Mouse (Mus musculus) ovary, postnatal 36 days (tissue): ENCODE measurements around the gene Map2k2.
"Not testable (repeated sequence)": the region's sequence is repeated elsewhere in the genome, so short reads cannot be mapped to it uniquely, and the experiment has no call there.

Experiments used
- DNase-seq: peaks from one replicate; pipeline ENCODE4 v3.0.0; 2022; ENCODE audit warnings: low spot score, mixed read lengths

Map2k2 gene

DNA sequence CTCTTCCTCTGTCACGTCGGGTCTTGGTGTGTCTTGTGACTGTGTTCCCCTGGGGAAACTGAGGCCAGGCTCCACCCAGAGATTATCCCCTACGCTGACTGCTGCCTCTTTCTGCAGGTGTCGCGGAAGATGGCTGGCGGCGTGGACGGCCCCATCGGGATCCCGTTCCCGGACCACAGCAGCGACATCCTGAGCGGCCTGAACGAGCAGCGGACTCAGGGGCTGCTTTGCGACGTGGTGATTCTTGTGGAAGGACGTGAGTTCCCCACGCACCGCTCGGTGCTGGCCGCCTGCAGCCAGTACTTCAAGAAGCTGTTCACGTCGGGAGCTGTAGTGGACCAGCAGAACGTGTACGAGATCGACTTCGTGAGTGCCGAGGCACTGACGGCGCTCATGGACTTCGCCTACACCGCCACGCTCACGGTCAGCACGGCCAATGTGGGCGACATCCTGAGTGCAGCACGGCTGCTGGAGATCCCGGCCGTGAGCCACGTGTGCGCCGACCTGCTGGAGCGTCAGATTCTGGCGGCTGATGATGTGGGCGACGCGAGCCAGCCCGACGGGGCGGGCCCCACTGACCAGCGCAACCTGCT, 38.2 kb downstream of the Map2k2 start:
- DNase-seq, result no peak

DNA sequence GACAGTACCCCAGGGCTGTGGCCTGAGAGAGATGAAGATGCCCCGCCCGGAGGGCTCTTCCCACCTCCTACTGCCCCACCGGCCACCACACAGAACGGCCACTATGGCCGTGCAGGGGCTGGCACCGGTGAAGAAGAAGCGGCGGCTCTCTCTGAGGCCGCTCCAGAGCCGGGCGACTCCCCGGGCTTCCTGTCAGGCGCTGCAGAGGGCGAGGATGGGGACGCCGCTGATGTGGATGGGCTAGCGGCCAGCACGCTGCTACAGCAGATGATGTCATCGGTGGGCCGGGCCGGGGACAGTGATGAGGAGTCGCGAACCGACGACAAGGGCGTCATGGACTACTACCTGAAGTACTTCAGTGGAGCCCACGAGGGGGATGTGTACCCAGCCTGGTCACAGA, 39.0 kb downstream of the Map2k2 start:
- DNase-seq, result no peak

DNA sequence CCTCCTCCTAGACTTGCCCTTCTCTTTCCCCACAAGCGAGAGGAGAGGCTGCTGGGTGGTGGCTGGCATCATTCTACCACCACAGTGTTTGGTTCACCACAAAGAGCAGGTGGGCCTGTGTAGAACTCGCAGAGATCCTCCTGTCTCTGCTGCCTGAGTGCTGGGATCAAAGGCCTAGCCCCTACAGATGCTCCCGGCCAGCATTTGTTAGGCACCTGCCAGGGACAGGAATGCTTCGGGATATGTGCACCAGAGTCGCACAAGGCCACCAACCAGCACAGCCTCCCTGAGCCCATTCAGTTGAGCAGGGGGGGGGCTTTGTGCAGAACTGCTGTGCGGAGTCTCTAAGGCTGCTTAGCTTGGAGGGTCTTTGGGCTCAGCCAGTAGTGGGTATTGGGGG, 39.6 kb downstream of the Map2k2 start:
- no peak for DNase-seq

DNA sequence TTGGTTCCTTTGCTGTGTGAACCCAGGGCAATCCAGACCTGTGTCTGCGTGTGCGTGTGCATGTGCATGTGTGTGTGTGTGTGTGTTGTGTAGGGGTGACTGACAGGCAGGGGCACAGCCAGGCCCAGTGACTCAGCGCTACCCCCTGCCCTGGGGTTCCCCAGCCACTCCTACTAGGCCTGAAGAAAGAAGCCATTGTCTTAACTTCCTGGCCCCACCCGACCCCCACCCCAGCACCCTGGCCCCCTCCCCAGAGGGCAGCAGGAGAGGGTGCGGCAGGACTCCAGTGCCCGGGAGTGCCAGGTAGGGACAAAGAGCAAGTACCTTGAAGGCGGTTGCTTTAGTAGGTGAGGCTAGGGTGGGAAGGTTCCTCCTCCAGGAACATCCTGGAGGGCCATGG, 40.1 kb downstream of the Map2k2 start:
- no peak for DNase-seq

DNA sequence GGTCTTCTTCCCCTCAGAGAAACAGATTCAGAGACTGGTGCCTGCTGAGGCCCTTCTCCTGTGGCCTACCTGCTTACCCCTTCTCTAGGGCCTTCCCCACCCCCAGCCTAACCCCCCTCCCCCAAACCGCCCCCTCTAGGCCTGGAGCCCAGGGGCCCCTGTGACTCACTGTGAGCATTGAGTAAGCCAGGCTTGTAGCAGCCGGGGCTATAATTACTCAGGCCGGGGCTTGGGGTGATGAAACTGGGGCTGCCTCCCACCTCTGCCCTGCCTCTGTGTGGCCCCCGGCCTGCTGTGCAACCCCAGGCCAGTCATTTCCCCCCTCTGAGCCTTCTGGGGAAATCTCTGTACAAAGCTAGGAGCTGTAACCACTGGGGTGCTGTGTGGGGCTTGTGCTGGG, 40.6 kb downstream of the Map2k2 start:
- DNase-seq, result no peak

DNA sequence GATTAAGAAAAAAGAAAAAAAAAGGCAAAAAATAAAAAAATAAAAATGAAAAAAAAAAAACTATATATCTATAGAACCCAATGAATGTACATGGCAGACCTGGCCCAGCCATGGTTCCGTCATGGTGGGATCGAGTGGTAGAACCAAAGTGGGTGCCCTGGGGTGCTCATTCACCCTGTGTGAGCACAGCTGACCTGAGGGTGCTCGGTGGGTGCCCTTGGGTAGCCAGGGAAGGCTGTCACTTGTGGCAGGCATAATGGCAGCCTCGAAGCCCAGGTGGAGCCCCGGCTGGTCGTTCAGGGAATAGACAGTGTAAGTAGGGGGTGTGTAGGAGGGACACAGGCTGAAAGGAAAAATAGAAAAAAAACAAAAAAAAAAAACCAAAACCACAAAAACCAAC, 45.5 kb downstream of the Map2k2 start:
- no peak for DNase-seq

DNA sequence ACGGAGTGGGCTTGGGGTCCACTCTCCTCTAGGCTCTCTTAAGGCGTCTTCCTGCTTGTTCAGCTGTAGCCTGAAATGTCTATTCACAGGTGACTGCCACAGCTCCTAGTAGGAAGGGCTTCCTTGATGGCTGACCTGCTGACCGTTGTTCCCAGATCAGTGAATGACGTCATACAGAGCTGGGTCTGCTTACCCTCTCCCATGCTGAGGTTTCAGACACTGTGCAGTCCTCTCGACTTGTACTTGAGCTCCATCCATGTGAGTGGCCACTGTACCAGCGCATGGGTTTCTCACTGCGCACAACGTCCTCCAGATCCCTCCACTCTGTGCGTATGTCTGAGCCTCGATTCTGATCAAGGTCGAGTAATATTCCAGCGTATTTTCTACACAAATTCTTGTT, 46.9 kb downstream of the Map2k2 start:
- no peak for DNase-seq

DNA sequence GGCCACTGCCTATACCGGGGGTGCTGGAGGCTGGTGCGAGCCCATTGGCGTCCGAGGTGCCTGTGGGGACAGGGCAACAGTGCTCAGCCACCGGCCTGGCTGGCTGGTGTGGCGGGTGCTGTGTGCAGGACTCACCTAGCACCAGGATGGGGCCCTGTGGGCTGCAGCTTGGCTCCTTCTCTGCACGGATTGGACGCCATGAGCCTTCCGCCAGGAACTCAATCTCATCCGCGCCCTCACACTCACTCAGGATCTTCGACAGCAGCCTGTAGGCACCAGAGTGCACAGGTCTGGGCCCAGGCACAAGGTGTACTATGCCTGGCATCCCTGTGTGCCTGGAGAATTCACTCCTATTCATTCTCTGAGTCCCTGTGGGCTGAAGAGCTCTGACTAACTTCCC, 48.6 kb downstream of the Map2k2 start:
- DNase-seq, result no peak

DNA sequence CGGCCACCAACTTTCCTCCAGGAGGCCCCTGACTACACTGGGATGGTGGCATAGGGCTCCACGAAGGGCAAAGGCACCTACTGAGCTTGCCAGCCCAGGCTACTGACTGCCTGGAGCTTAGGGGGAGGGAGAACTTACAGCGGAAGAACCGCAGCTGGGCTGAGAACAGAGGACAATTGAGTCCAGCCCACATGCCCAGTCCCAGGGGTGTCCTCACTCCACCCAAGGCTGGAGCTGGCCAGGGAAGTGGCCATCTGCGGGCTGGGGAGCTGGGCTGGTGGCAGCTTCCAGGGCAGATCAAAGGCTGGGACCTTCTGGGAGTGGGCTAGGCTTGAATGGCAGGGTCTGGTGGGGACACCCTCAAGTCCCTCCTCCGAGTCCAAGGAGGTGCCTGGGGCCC, 49.0 kb downstream of the Map2k2 start:
- no peak for DNase-seq

DNA sequence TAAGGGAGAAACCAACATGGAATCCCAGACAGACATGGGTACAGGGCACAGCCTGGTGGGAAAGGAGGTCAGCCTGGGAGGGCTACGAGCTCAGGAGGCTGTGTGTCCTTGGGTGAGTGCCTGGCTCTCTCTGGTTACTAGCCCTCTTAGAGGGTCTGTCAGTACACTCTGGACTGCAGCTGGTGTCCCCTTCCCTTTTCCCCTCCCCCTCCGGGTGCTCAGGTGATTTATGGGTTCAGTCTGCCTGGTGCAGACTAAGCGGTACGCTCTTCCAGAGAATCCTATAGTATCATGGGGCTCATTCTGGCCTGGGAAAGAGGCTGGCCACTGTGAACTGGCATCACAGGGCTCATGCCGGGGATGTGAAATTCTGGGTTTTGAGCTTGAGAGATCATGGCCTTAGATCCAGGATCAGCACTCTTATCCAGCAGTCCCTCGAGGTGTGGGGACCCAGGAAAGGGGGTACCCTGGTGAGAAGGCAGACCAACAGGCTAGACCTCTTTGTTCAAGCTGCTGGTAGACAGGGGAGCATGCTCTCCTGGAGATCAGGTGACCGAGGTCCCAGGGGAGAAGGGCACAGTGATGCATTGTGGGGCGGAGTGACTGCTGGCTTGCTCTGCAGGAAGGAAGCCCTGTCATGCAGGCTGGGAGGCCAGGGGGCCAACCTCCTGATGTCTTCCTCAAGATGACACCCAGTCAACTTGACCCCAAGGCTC, 56.0 kb downstream of the Map2k2 start:
- no peak for DNase-seq

DNA sequence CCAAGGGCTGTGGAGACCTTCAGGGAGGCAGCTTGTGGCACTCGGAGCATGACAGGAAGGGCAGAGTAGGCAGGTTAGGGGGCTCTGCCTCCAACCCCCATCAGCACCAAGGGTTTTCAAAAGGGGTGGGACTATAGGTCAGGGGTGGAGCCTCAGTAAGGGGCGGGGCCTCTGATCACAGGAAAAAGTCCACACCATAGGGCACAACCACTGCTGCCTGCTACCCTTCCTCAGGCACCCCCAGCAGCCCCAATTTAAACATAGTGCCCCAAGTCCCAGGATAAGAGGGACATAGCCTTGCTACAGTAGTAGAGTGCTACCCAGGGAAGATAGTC, 56.6 kb downstream of the Map2k2 start:
- no peak for DNase-seq

DNA sequence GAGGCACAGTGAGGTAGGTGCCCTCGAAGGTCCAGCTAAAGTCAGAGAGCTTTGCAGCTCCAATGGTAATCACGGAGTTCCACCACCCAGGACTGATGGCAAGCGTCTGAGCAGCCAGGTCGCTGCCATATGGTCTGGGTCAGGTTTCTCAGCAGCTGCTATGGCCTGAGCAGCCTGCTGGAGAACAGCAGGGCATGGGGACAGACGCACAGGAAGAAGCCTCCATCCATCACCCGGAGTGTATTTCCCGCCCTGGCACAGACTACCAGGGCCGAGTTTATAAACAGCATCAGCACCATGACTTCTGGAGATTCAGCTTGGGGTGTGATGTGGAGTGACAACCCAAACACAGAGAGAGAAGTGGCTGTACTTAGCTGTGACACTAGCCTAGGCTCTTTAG, 59.4 kb downstream of the Map2k2 start:
- DNase-seq, result no peak

DNA sequence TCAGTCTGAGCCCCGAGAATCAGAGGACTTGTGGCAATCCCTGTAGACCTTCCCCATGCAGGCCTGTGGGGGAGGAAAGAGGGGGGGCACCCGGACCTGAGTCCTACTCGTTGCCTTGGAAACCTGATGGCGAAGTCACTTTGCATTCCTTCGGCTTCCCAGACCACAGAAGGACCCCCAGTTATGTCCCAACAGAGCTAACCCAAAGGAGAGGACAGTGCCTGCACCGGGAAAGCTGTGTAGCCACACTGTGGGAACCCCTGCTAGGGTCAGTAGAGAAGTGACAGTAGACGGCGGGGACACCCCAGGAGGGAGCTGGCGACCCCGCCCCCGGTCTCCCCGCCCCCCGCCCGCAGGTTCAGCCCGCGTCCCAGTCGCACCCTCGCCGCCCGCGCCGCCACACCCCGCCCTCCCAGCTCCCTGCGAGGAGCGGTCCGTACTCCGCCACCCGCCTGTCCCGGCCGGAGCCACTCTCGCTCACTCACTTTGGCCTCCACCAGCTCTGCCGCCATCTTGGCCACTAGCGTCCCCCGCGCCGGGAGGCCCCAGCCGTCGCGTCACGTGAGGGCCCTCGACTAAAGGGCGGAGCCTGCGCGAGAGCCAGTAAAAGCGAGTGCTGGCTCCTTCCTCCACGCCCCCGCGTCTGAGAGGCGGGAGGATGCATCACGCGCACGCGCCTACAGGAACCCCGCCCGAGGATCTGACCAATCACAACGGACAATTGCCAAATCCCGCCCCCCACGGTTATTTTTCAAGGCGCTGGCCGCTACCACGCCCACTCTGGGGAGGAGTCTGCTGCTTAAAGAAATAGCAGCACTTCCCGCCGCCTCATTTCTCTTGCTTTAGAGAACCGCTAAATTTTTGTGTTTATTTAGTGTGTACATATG, 61.7 kb downstream of the Map2k2 start, which contains the start of gene Pias4:
Pias4 (minus strand) TSS at position 724 of the 887 bp plus-strand sequence.
- peak; percentile 100 for DNase-seq

DNA sequence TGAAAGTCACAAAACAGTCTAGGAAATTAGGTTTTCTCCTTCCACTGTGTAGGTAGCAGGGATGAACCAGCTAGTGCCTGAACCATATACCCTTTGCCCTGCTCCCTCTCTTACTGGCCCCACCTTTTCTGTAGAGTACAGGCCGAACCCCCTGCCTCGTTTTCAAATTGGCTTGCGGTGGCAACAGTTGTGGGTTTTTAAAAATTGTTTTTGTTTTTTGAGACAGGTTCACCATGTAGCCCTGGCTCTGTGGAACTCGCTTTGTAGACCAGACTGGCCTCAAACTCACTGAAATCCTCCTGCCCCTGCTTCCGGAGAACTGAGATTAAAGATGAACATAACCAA, 62.3 kb downstream of the Map2k2 start:
- no peak for DNase-seq

DNA sequence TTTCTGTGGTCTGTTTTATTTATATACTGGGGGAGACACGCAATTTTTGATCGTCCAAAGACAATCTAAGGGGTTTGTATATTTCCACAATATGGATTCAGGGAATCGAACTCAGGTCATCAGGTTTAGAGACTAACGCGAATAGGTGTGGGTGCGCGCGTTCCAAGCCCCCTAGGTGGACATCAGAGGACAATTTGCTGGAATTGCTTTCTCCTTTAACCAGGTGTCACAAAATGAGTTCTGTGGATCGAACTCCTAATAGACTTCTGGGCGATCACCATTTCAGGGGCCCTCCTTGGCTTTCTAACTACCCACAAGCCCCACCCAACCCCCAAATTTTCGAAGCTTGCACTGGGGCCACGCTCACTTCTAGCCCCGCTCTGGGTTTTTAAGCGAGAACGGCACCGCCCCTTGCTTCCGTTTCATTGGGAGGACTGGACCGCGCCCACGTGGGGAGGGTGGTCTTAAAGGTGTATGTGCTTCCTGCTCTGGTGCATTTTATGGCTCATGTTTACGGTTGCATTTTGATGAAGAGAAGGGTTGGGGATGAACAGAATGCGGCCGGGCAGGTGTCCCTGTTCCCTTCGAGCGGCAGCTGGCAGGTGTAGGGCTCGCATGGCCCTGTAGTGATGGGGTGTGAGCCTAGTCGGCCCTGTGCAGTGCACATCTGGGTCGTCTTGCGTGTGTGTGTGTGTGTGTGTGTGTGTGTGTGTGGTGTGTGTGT, 63.0 kb downstream of the Map2k2 start:
- DNase-seq, result peak; percentile 83

DNA sequence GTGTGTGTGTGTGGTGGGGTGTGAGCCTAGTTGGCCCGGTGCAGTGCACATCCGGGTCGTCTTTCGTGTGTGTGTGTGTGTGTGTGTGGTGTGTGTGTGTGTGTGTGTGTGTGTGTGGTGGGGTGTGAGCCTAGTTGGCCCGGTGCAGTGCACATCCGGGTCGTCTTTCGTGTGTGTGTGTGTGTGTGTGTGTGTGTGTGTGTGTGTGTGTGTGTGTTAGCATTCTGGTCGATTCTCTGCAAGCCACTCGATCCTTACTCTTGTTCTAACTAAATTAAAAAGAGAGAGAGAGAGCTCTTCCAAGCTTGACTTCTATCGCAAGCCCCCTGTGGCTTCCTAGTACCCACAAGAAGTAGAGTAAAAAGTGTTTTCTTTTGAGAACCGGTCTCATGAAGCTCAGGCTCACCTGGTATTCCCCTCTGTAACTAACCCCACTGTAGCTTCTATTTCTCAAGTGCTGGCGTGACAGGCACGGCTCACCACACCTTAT, 63.7 kb downstream of the Map2k2 start:
- not testable (repeated sequence) for DNase-seq

DNA sequence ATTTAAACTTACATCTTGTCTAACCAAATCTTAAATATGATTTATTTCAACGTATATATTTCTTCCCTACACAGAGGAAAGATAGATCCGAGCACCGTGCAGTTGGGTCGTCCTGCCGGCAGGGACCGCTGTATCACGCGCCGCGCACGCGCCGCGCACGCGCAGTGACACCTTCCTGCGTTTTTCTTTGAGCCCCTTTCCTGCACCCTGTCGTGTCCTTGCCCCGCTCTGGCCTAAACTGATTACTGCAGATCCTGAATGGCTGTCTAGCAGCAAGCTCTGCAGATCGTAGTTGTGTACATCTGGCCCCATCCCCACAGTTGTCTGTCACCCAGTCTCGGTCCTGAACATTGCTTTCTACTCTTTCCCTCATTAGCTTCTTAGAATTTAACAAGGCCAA, 67.4 kb downstream of the Map2k2 start:
- peak; percentile 83 for DNase-seq

DNA sequence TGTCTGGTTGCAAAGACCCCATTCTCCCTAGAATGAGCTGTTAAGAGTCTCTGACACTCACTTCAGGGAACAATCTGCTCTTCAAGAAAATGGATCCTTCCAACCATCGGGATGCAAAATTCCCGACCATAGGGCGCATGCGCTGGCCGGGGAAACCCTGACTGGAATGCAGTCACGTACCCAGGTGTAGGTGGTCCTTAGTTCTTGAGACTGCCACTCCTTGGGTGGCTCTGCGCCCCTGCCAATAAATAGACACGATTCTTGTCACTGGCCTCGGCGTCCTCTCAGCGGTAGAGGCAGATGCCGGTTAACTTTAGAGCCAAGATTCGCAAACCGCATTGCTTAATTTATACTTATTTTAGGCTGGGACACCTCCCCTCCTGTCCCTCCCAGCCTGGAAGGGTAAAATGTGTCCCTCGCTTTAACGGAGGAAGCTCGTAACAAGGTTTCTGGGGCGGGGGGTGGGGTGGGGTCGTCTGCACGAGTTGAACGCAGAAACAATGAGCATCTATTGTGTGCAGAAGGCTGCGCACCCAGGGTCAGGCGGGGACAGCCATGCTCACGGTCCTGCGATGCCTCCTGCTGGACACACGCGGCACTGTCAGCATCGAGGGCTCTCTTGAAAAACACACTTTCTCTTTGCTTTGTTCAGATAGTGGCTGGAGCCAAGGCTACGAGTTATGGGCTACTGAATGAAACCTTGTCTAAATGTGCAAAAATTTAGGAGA, 69.1 kb downstream of the Map2k2 start:
- DNase-seq, result peak; percentile 87

DNA sequence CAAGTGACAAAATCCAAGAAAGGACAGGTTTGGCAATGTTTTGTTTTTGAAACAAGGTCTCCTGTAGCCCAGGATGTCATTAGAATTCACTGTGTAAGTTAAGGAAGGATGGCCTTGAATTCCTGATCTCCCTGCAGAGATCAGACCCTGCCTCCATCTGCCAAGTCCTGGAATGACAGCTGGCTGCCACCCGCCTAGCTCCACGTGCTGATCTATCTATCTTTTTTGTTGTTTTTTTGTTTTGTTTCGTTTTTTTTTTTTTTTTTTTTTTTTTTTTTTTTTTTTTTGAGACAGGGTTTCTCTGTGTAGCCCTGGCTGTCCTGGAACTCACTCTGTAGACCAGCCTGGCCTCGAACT, 69.6 kb downstream of the Map2k2 start:
- not testable (repeated sequence) for DNase-seq

DNA sequence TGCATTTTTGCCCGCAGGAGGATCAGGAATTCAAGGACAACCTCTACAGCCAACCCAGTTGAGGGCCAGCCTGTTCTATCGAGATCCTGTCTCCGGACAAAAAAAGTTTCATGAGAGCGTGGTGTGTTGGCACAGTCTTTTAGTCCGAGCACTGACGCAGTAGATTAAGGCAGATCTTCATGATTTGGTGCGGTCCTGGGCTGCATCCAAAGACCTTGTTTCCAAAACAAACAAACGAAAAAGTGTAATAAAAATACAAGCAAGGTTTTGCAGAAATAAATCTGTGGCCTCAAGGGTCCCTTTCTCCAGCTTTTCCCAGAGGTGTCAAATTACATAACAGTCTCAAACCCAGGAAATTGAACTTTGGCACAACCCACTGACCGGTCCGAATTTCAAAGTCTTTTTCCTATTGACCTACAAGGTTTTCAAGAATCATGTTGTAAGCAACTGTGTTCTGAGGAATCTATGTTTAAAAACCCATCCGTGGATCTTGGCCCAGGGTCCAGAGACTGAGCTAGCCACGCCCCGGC, 70.3 kb downstream of the Map2k2 start:
- DNase-seq, result peak; percentile 48

DNA sequence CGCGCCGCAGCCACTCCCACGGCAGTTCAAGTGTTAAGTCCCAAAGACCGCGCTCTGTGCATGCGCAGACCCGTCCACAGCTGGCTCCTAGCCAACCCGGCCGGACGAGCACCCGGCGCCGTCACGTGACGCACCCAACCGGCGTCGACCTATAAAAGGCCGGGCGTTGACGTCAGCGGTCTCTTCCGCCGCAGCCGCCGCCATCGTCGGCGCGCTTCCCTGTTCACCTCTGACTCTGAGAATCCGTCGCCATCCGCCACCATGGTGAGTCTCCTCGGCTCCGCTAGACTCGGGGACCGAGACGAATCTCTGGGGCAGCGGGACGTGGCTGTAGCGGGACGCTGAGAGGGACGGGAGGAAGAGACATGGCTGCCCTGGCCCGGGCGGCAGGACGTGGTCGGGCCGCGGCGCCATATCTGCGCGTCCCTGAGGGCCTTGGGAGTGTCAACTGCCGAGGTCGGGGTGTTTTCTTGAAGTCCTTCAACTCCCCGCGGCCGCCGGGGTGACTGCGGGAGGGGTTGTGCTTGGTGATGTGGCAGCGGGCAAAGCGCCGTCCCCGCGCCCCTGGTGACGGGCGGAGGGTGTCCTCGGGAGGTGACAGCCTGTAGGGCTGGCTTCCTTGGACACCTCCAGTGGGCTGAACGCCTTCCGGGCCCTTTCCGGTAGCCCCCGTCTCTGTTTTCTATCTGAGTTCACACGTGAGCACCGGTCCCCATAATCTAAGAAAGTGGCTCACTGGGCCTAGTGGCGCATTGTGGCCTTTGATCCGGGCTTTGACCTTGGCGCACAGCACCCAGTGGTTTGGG, 71.0 kb downstream of the Map2k2 start, which contains the start of gene Eef2:
Eef2 (plus strand) TSS at position 166 of the 806 bp plus-strand sequence.
- DNase-seq, result peak; percentile 99
